Mouse (Mus musculus) forebrain, embryonic 13.5 days (tissue): ENCODE data around the gene Catsper3. TPM values are rescaled to one million over a fixed set of nuclear protein-coding genes. Genes with fewer than 3 reads are reported as not detected.

Source experiments
- ATAC-seq: fragments of 200-750 bp; cut with Nextera tagmentation; 2 replicates; pipeline ENCODE4 v1.8.0; 2017
- H3K27ac ChIP-seq: fragments of 300-500 bp; sonication (generic); 2 replicates; pipeline ENCODE4 v1.5.1; 2015; ENCODE audit warnings: inconsistent platforms, mild to moderate bottlenecking, moderate library complexity
- H3K27me3 ChIP-seq: fragments of 300-500 bp; sonication (generic); 2 replicates; pipeline ENCODE4 v1.6.1; 2015; ENCODE audit warnings: mild to moderate bottlenecking, inconsistent platforms
- H3K36me3 ChIP-seq: fragments of 300-500 bp; sonication (generic); 2 replicates; pipeline ENCODE4 v1.6.1; 2015; ENCODE audit warnings: mild to moderate bottlenecking, inconsistent platforms; ENCODE audit not compliant: poor library complexity, severe bottlenecking
- H3K4me1 ChIP-seq: fragments of 300-500 bp; sonication (generic); 2 replicates; pipeline ENCODE4 v1.6.1; 2015; ENCODE audit warnings: inconsistent platforms
- H3K4me2 ChIP-seq: fragments of 300-500 bp; sonication (generic); 2 replicates; pipeline ENCODE4 v1.6.1; 2015; ENCODE audit warnings: inconsistent platforms, mild to moderate bottlenecking, moderate library complexity
- H3K4me3 ChIP-seq: fragments of 300-500 bp; sonication (generic); 2 replicates; pipeline ENCODE4 v1.5.1; 2015; ENCODE audit warnings: mild to moderate bottlenecking, inconsistent platforms
- H3K9ac ChIP-seq: fragments of 300-500 bp; sonication (generic); 2 replicates; pipeline ENCODE4 v1.6.1; 2015; ENCODE audit warnings: mild to moderate bottlenecking, inconsistent platforms
- H3K9me3 ChIP-seq: fragments of 300-500 bp; sonication (generic); replicated peaks from 2 replicates; pipeline ENCODE4 v1.6.1; 2016; ENCODE audit warnings: inconsistent platforms
- WGBS: fragments of 180-500 bp; shearing (Covaris S2); methylation state at CpG from one replicate; pipeline ENCODE4 v1.1.7; 2015; 5-methylcytosine and 5-hydroxymethylcytosine counted together
- polyA plus RNA-seq: library from polyadenylated mRNA; unstranded; fragments of >200 nt; fragmentation: Nextera tagmentation; extraction: Ambion mirVana; gene quantifications from 2 replicates; pipeline ENCODE4 v1.2.1, GENCODE M21; 2015

Catsper3 gene
- polyA plus RNA-seq, 1 experiment from 2014 or later, result 0.17 TPM

DNA sequence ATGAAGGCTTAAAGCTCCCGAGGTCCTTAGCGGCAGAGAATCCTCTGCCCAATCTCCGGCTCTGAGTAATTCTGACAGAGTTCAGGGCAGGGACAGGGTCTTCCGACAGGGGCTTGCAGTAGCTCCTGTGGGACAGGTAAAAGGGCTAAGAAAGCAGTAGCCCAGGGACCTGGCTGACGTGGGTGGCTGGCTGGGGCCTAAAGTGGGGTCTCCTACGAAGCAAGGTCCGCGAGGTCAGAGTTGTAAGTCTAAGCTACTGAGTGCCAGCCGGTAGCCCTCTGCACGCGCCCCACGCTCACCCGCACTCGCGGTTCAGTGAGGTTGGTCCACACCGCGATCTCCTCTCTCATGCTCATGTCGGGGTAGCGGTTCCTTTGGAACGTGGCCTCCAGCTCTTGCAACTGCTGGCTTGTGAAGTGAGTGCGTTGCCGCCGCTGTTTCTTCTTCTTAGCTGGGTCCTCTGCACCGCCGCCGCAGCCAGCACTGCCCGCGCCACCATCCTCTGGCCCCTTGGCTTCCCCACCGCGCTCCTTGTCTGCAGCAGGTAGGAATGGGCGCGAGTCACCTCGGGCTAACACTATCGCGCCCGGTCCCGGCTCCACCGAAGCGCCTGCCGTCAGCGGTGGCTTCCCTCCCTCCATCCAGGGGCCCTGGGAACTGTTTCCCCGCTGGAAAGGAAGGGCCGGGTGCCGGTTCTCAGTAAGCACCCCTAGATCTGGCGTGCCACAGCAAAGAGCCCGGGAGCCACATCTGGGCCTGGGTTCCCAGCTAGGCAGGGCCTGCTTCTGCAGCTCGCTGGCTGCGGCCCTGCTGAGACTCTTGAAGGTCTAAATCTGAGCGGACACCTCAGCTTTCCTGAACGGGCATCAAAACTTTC lies 44.0 kb downstream of the Catsper3 start:
- ATAC-seq, result no peak
- peaks cover 31% of the 10 kb centered on the region for H3K4me1 ChIP-seq
- H3K9ac ChIP-seq, result no peak overlapping the region
- H3K27ac ChIP-seq, result no peak overlapping the region
- no peaks in the 10 kb centered on the region for H3K9me3 ChIP-seq
- peaks cover 94% of the 10 kb centered on the region for H3K27me3 ChIP-seq
- 0 out of 2 replicates have a peak overlapping the region, but pooled peaks have one; percentile 4 for H3K4me3 ChIP-seq
- no peak overlapping the region for H3K4me2 ChIP-seq
- WGBS, result under 1% methylated on average over 50 of the region's 50 CpGs
- no peaks in the 10 kb centered on the region for H3K36me3 ChIP-seq

DNA sequence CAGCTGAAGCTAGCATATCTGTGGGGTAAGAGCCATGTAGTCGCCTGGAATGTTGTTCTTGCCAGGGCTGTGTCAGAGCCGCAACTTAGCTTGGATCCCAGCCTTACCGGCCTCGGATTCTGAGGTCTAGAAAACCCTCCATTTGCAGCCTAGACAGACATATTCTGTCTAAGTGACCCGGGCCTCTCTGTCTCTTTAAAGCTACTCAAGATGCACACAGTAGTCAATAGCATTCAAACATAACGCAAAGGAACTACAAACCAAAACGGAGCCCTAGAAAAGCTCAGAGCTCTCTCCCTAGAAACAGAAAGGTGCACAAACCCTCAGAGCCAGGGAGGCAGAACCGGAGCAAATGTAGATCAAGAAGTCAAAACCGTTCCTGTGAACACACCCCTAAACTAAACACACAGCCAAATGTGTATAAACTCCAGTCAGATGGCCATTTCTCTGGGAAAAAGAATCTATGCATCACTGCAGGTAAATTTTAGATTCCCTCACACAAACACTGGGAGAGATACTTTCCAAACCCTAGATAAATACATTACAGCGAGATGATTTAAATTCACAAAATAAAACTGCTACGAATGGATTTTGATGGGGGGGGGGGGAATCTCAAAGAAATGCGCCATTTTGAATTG lies 44.8 kb downstream of the Catsper3 start:
- WGBS, result 3% methylated on average over 12 of the region's 12 CpGs
- Histone ChIP-seq H3K4me3 (no peak overlapping the region), H3K9me3 (no peaks in the 10 kb centered on the region), H3K36me3 (no peaks in the 10 kb centered on the region), H3K4me1 (peaks cover 31% of the 10 kb centered on the region), H3K4me2 (no peak overlapping the region), H3K9ac (no peak overlapping the region), H3K27ac (no peak overlapping the region), H3K27me3 (peaks cover 94% of the 10 kb centered on the region)
- ATAC-seq, result no peak

DNA sequence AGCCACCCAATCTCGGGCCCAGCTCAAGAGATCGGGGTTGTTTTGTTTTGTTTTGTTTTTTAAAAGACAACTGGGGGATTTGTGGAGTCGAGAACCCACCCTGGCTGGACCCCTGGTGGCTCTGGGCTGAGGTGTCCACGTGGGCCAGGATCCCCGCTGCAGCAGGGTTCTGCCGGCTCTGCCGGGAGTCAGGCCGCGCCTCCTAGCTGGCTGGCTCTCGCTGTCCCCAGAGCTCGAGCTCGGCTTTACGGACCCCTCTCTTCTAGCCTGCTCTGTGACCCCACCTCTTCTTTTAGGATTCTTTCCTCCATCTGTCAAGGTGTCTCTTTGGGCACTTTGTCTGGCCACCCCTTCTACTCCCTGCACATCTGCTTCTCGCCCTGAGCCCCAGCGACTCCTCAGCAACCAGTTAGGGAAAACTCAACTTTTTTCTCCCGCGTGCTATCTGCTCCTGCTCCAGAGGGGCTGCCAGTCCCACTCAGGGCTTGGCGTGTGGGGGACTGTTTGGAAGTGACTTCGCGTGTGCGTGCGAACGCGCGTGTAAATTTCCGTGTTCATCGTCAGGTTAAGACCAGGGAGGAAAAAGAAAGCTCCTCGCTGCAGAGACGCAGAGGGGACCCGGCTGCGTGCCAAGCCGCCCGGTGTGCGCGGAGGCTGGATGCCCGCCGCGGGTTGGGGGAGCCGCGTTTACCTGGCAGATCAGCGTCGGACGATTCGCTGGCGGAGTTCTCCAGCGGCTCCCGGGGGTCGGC lies 45.9 kb downstream of the Catsper3 start:
- Histone ChIP-seq H3K27ac (no peak overlapping the region), H3K9ac (no peak overlapping the region), H3K9me3 (no peaks in the 10 kb centered on the region), H3K4me1 (peaks cover 28% of the 10 kb centered on the region), H3K27me3 (peaks cover 94% of the 10 kb centered on the region), H3K36me3 (no peaks in the 10 kb centered on the region), H3K4me2 (peak overlapping the region; percentile 39), H3K4me3 (peak overlapping the region; percentile 25)
- under 1% methylated on average over 48 of the region's 48 CpGs for WGBS
- no peak for ATAC-seq

DNA sequence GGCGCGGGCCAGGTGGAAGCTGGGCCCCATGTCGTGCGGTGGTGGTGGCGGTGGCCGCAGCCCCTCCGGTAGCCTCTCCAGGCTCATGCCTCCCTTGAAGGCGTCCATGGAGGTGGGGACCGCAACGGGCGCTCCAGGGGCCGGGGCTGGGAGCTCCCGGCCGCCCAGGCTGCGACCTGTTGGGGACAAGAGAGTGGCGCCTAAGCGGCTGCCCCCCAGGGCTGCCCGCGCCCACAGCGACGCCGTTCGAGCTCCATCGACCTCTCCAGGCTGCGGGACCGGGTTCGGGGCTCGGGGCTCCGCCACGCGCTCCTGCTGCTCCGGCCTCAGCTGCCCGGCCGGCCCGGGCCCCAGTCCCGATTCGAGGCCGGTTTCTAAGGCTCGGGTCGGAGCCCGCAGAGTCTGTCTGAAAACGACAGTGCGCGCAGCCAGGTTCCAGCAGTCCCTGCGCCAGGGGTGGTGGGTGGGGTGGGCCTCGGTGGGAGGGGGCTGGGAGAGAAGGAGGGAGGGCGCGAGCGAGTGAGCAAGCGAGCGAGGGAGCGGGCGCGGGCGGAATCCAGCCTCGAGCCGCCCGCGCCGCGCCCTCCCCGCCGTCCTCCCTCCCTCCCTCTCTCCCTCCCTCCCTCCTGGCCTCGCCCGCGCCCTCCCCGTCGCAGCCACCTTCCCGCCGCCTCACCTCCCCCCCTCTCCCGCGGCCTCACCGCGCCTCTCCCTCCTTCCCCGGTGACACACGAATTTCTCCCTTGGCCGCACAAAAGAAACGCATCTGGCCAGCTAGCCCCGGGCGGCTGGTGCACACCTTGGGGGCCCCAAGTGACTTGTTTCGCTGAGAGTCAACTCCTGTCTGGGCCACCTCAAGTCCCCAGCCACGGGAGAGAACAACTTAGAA lies 46.7 kb downstream of the Catsper3 start:
- Histone ChIP-seq H3K27ac (no peak overlapping the region), H3K4me3 (peak overlapping the region; percentile 25), H3K9me3 (no peaks in the 10 kb centered on the region), H3K9ac (no peak overlapping the region), H3K4me1 (peaks cover 26% of the 10 kb centered on the region), H3K36me3 (no peaks in the 10 kb centered on the region), H3K4me2 (peak overlapping the region; percentile 39), H3K27me3 (peaks cover 94% of the 10 kb centered on the region)
- WGBS, result under 1% methylated on average over 50 of the region's 82 CpGs
- no peak for ATAC-seq

DNA sequence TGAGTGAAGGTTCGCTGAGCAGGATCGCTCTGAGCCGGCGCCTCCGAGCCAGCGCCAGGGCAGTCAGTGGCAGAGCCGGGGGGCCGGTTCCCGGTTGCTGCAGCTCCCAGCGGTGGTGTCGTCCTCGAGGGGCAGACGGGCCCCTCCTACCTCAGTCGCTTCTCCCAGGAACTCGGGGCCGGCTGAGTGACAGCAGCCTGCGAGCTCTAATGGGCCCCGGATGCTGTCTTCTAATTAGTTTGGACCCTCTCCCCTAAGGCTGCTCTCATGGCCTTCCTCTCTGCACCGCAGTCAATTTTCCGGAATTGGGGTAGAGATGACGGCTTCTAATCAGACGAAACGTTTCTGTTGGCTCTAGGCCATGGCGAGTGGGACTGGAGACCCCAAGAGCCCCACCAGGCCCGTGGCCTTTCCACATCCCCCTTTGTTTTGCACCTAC lies 47.4 kb downstream of the Catsper3 start:
- Histone ChIP-seq H3K36me3 (no peaks in the 10 kb centered on the region), H3K27ac (no peak overlapping the region), H3K4me2 (peak overlapping the region; percentile 39), H3K9ac (no peak overlapping the region), H3K4me1 (peaks cover 27% of the 10 kb centered on the region), H3K9me3 (no peaks in the 10 kb centered on the region), H3K27me3 (peaks cover 96% of the 10 kb centered on the region), H3K4me3 (0 out of 2 replicates have a peak overlapping the region, but pooled peaks have one; percentile 25)
- WGBS, result under 1% methylated on average over 25 of the region's 25 CpGs
- no peak for ATAC-seq

GRCm38 (mm10) chr13:55832602-55833001 lies 48.2 kb downstream of the Catsper3 start:
- peaks cover 100% of the 10 kb centered on the region for H3K27me3 ChIP-seq
- H3K9me3 ChIP-seq, result no peaks in the 10 kb centered on the region
- H3K4me3 ChIP-seq, result no peak overlapping the region
- WGBS, result 23% methylated on average over 1 of the region's 1 CpGs
- H3K27ac ChIP-seq, result no peak overlapping the region
- no peak overlapping the region for H3K4me2 ChIP-seq
- H3K9ac ChIP-seq, result no peak overlapping the region
- H3K4me1 ChIP-seq, result peaks cover 27% of the 10 kb centered on the region
- no peak for ATAC-seq
- H3K36me3 ChIP-seq, result no peaks in the 10 kb centered on the region

DNA sequence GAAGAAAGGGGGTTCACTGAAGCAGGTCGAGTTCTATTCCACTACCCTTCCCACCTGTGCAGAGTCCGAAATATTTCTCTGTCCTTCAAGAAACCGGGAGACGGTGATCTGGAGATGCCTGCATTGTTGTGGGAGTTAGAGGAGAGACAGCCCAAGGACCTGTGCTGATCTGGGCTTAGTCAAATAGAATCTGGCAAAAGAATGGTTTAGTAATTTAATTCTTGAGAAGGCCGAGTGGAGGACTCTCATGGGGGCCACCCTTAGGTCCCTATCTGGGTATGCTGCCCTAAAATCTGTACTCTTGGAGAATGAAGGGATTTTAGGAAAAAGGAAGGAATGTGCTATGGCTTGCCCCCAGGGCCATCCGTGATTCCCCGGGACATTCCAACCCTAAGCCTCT lies 49.6 kb downstream of the Catsper3 start:
- 3% methylated on average over 7 of the region's 7 CpGs for WGBS
- Histone ChIP-seq H3K4me1 (peaks cover 27% of the 10 kb centered on the region), H3K4me3 (no peak overlapping the region), H3K4me2 (no peak overlapping the region), H3K27ac (no peak overlapping the region), H3K9ac (no peak overlapping the region), H3K36me3 (no peaks in the 10 kb centered on the region), H3K9me3 (no peaks in the 10 kb centered on the region), H3K27me3 (peaks cover 100% of the 10 kb centered on the region)
- ATAC-seq, result no peak

- peaks cover 27% of the 10 kb centered on the region for H3K4me1 ChIP-seq
- no peak overlapping the region for H3K27ac ChIP-seq
- no peak overlapping the region for H3K9ac ChIP-seq
- H3K27me3 ChIP-seq, result peaks cover 100% of the 10 kb centered on the region
- H3K9me3 ChIP-seq, result no peaks in the 10 kb centered on the region
- WGBS, result 5% methylated on average over 5 of the region's 5 CpGs
- ATAC-seq, result no peak
- H3K4me3 ChIP-seq, result no peak overlapping the region
- no peaks in the 10 kb centered on the region for H3K36me3 ChIP-seq
- H3K4me2 ChIP-seq, result no peak overlapping the region
These were observed 50.3 kb downstream of the Catsper3 start for GRCm38 (mm10) chr13:55834667-55835066.

- WGBS, result under 1% methylated on average over 33 of the region's 33 CpGs
- peak overlapping the region; percentile 10; the same call in 1 of the 2 replicates for H3K4me2 ChIP-seq
- H3K27ac ChIP-seq, result no peak overlapping the region
- H3K27me3 ChIP-seq, result peaks cover 100% of the 10 kb centered on the region
- 0 out of 2 replicates have a peak, but pooled peaks have one; percentile 33 for ATAC-seq
- H3K4me3 ChIP-seq, result no peak overlapping the region
- no peak overlapping the region for H3K9ac ChIP-seq
- peaks cover 26% of the 10 kb centered on the region for H3K4me1 ChIP-seq
- H3K9me3 ChIP-seq, result no peaks in the 10 kb centered on the region
- no peaks in the 10 kb centered on the region for H3K36me3 ChIP-seq
These were observed 51.3 kb downstream of the Catsper3 start for GRCm38 (mm10) chr13:55835548-55836097.

GRCm38 (mm10) chr13:55836142-55836625 lies 51.8 kb downstream of the Catsper3 start, which contains the start of gene Pitx1:
TSS of gene Pitx1 (minus strand) at chr13:55836192.
- under 1% methylated on average over 28 of the region's 36 CpGs for WGBS
- H3K4me2 ChIP-seq, result peak within 1 kb of the TSS; percentile 10; the same call in 1 of the 2 replicates
- no peak for ATAC-seq
- H3K4me1 ChIP-seq, result peaks cover 22% of the 10 kb centered on the region
- no peak within 1 kb of the TSS for H3K27ac ChIP-seq
- no peaks in the 10 kb centered on the region for H3K36me3 ChIP-seq
- no peak within 1 kb of the TSS for H3K4me3 ChIP-seq
- no peak within 1 kb of the TSS for H3K9ac ChIP-seq
- no peaks in the 10 kb centered on the region for H3K9me3 ChIP-seq
- peaks cover 100% of the 10 kb centered on the region for H3K27me3 ChIP-seq
